Mouse (Mus musculus) liver, embryonic 12.5 days (tissue): ENCODE measurements around the gene Ctdsp2. TPM values are rescaled to one million over a fixed set of nuclear protein-coding genes. Genes with fewer than 3 reads are reported as not detected.
A peak's percentile ranks its signal among the peaks of the same experiment; 100 is the strongest.

ENCODE experiments used
- ATAC-seq: fragments of 200-750 bp; cut with Nextera tagmentation; 2 replicates; pipeline ENCODE4 v1.8.0; 2017; ENCODE audit warnings: moderate number of reproducible peaks, mild to moderate bottlenecking, moderate library complexity
- H3K27ac ChIP-seq: fragments of 300-500 bp; sonication (generic); 2 replicates; pipeline ENCODE4 v1.5.1; 2016; ENCODE audit warnings: mild to moderate bottlenecking
- H3K27me3 ChIP-seq: fragments of 300-500 bp; sonication (generic); replicated peaks from 2 replicates; pipeline ENCODE4 v1.6.1; 2016; ENCODE audit warnings: mild to moderate bottlenecking, moderate library complexity
- H3K36me3 ChIP-seq: fragments of 300-500 bp; sonication (generic); 2 replicates; pipeline ENCODE4 v1.6.1; 2016; ENCODE audit warnings: mild to moderate bottlenecking, moderate library complexity
- H3K4me1 ChIP-seq: fragments of 300-500 bp; sonication (generic); 2 replicates; pipeline ENCODE4 v1.6.1; 2016
- H3K4me2 ChIP-seq: fragments of 300-500 bp; sonication (generic); 2 replicates; pipeline ENCODE4 v1.6.1; 2016; ENCODE audit warnings: mild to moderate bottlenecking, moderate library complexity
- H3K4me3 ChIP-seq: fragments of 300-500 bp; sonication (generic); 2 replicates; pipeline ENCODE4 v1.5.1; 2016; ENCODE audit warnings: mild to moderate bottlenecking, moderate library complexity
- H3K9ac ChIP-seq: fragments of 300-500 bp; sonication (generic); 2 replicates; pipeline ENCODE4 v1.6.1; 2016; ENCODE audit warnings: mild to moderate bottlenecking, moderate library complexity
- H3K9me3 ChIP-seq: fragments of 300-500 bp; sonication (generic); replicated peaks from 2 replicates; pipeline ENCODE4 v1.6.1; 2016; ENCODE audit warnings: mild to moderate bottlenecking, moderate library complexity
- WGBS: fragments of 180-500 bp; shearing (Covaris S2); methylation state at CpG from one replicate; pipeline ENCODE4 v1.1.7; 2016; ENCODE audit not compliant: insufficient replicate concordance; 5-methylcytosine and 5-hydroxymethylcytosine counted together
- polyA plus RNA-seq: library from polyadenylated mRNA; unstranded; fragments of >200 nt; fragmentation: Nextera tagmentation; extraction: Ambion mirVana; gene quantifications from 2 replicates; pipeline ENCODE4 v1.2.1, GENCODE M21; 2016

Gene Ctdsp2
- 22.2 and 24.0 TPM in 2 replicates for polyA plus RNA-seq

DNA sequence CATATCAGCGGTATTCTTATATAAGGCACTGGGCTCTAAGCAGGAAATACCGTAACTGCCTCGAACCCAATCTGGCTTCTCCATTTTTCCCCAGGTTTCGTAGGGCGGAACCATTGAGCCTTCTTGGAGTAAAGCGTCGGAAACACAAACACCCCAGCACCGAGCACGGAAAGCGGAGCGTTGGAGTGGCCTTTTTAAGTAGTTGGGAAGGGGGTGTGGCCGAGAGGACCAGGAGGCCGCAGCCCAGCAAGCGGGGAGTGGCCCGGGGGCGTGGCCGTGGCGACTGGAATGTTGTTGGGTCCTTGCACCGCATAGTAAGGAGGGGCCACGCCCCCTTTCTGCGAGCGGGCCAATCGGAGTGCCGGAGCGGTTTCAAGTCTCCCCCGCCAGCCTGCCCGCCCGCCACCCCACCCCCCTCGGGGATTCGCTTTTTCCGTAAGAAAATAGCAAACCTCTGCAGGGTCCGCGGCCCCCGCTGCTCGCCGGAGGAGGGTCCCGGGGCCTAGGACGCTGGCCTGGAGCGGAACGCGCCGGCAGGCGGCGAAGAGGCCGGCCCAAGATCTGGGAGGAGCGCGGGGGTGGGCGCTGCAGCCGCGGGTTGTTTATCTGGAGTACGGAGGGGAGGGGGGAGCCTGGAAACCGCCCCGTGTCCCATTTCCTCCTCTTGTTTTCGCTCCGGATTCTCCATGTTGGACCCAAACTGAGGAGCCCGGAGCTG, at the start of gene Ctdsp2:
Gene Ctdsp2, plus strand, starts transcription at position 441 of the 718 bp plus-strand sequence.
- H3K27ac ChIP-seq: peak within 1 kb of the TSS; percentile 91
- peaks cover 46% of the 10 kb centered on the region for H3K4me1 ChIP-seq
- WGBS: under 1% methylated on average over 52 of the region's 56 CpGs
- ATAC-seq: peak; percentile 92
- peak within 1 kb of the TSS; percentile 97 for H3K4me2 ChIP-seq
- H3K27me3 ChIP-seq: peaks cover 16% of the 10 kb centered on the region
- peaks cover 6% of the 10 kb centered on the region; the same call in 1 of the 2 replicates for H3K36me3 ChIP-seq
- H3K4me3 ChIP-seq: peak within 1 kb of the TSS; percentile 99
- peak within 1 kb of the TSS; percentile 95 for H3K9ac ChIP-seq
- H3K9me3 ChIP-seq: no peaks in the 10 kb centered on the region

DNA sequence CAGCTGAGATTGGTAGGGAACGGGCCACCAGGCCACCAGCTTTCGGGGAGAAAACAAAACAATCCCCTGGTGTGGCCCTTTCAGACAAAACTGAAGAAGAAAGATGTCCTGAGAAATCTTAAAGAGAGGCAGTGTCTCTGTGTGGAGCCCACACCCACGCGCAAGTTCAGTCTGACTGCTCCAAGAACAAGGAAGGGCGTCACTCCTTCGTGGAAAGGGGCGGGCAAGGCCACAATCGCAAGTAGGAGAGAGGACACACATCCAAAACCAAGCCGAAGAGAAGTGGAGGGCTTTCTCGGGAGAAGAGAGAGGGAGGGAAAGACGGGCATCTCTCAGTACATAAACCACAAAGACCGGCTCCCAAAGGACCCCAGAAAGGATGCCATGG, 49.7 kb upstream of the Ctdsp2 start:
- no peaks in the 10 kb centered on the region for H3K9me3 ChIP-seq
- H3K36me3 ChIP-seq: no peaks in the 10 kb centered on the region
- H3K9ac ChIP-seq: no peak overlapping the region
- H3K4me3 ChIP-seq: peak overlapping the region; percentile 40
- no peak overlapping the region for H3K27ac ChIP-seq
- H3K4me1 ChIP-seq: peaks cover 10% of the 10 kb centered on the region
- H3K27me3 ChIP-seq: peaks cover 65% of the 10 kb centered on the region
- ATAC-seq: no peak
- 25% methylated on average over 12 of the region's 12 CpGs for WGBS
- H3K4me2 ChIP-seq: peak overlapping the region; percentile 60

- no peak for ATAC-seq
- H3K27ac ChIP-seq: 0 out of 2 replicates have a peak overlapping the region, but pooled peaks have one; percentile 5
- no peaks in the 10 kb centered on the region for H3K9me3 ChIP-seq
- H3K27me3 ChIP-seq: peaks cover 65% of the 10 kb centered on the region
- H3K4me3 ChIP-seq: no peak overlapping the region
- H3K4me1 ChIP-seq: peaks cover 10% of the 10 kb centered on the region
- no peak overlapping the region for H3K4me2 ChIP-seq
- H3K9ac ChIP-seq: no peak overlapping the region
- H3K36me3 ChIP-seq: no peaks in the 10 kb centered on the region
- 48% methylated on average over 3 of the region's 3 CpGs for WGBS
These were observed 49.0 kb upstream of the Ctdsp2 start for GRCm38 (mm10) chr10:126929543-126929942.

DNA sequence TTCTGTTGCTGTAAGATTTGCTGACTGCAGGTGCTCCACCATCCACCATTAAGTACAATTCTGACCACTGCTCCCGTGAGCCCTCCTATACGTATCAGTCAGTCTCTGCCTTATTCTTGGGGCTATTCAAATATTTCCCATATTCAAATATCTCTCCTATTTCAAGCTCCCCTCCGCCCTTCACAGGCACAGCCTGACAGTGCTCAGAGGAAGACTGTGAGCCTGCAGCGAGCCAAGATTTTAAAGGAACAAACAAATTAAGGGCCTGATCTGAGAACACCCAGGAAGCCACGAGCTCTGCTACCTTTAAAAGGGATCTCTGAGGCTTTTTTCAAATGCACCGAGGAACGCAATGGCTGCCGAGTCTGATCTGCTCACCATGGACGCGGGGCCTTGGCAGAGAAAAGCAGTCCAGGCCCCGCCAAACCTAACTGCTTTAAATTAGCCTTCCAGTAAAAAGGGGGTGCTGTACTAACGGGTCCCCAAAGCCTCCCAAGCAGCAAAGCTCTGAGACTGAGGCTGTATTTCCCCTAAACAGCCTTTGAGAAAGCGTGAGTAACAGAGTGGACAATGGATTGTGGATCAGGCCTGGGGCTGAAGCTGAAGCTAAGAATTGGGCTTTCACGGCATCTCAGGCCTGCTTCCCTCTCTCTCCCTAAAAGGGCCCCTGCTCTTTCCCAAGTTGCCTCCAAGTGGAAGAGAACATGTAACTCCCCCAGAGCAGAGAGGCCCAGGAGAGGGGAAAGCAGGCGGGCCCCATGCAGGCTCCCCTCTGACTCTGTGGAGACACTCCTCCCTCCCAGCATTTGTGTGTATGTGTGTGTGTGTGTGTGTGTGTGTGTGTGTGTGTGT, 48.0 kb upstream of the Ctdsp2 start:
- ATAC-seq: no peak
- Histone ChIP-seq H3K4me3 (no peak overlapping the region), H3K27me3 (peaks cover 60% of the 10 kb centered on the region), H3K9me3 (no peaks in the 10 kb centered on the region), H3K27ac (peak overlapping the region; percentile 69), H3K4me1 (peaks cover 13% of the 10 kb centered on the region), H3K4me2 (no peak overlapping the region), H3K36me3 (no peaks in the 10 kb centered on the region), H3K9ac (no peak overlapping the region)
- 55% methylated on average over 15 of the region's 15 CpGs for WGBS

GRCm38 (mm10) chr10:126931123-126931759, 47.3 kb upstream of the Ctdsp2 start:
- H3K4me2 ChIP-seq: no peak overlapping the region
- H3K4me3 ChIP-seq: no peak overlapping the region
- no peaks in the 10 kb centered on the region for H3K9me3 ChIP-seq
- H3K9ac ChIP-seq: no peak overlapping the region
- H3K4me1 ChIP-seq: peaks cover 15% of the 10 kb centered on the region
- H3K27me3 ChIP-seq: peaks cover 53% of the 10 kb centered on the region
- H3K36me3 ChIP-seq: no peaks in the 10 kb centered on the region
- peak overlapping the region; percentile 69 for H3K27ac ChIP-seq
- no peak for ATAC-seq
- WGBS: 63% methylated on average over 8 of the region's 8 CpGs

DNA sequence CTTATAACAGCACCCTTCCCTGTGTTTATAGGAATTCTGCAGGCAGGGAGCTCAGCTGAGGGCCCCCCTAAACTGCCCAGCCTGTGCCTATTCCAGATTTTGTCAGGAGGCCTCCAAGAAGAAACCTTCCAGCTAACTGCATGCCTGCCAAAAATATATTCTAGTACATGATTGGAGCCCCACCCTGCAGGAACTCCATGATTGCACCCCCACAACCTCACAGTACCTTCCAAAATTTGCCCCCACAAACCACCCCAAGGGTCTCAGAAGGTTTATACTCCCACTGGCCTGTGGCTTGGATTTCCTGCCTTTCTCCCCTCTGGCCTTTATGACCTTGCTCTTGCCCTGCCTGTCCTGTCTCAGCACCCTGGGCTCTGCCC, 46.8 kb upstream of the Ctdsp2 start:
- peak overlapping the region; percentile 69; the same call in 1 of the 2 replicates for H3K27ac ChIP-seq
- no peaks in the 10 kb centered on the region for H3K9me3 ChIP-seq
- no peak overlapping the region for H3K9ac ChIP-seq
- H3K4me3 ChIP-seq: no peak overlapping the region
- no peak overlapping the region for H3K4me2 ChIP-seq
- peaks cover 47% of the 10 kb centered on the region for H3K27me3 ChIP-seq
- peaks cover 14% of the 10 kb centered on the region for H3K4me1 ChIP-seq
- no peak for ATAC-seq
- no peaks in the 10 kb centered on the region for H3K36me3 ChIP-seq

- Histone ChIP-seq H3K4me3 (no peak overlapping the region), H3K4me2 (no peak overlapping the region), H3K27ac (no peak overlapping the region), H3K4me1 (peaks cover 5% of the 10 kb centered on the region), H3K9ac (no peak overlapping the region), H3K36me3 (no peaks in the 10 kb centered on the region), H3K9me3 (peaks cover 4% of the 10 kb centered on the region), H3K27me3 (peaks cover 19% of the 10 kb centered on the region)
- ATAC-seq: no peak
- WGBS: 79% methylated on average over 13 of the region's 13 CpGs
These were observed 44.0 kb upstream of the Ctdsp2 start for GRCm38 (mm10) chr10:126934561-126934960.

DNA sequence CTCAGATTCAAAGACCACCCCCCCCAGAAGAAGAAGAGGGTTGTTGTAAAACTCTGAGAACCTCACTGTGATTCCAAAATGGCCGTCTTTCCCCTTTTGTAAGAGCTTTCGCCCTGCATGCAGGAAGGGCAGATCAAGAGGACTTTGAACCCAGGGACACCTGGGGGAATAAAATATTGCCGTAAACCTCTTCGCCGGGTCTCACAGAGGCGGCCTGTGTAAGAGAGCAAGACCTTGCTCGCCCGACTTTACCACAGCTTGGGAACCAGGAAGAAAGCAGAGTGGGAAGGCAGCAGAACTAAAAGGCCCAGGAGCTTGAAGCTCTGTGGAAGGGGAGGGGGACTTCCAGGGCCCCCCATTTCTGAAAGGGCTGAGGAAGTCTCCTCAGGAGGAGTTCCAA, 43.4 kb upstream of the Ctdsp2 start:
- peaks cover 4% of the 10 kb centered on the region for H3K9me3 ChIP-seq
- no peak overlapping the region for H3K27ac ChIP-seq
- 78% methylated on average over 8 of the region's 8 CpGs for WGBS
- no peak overlapping the region for H3K4me3 ChIP-seq
- peaks cover 14% of the 10 kb centered on the region for H3K27me3 ChIP-seq
- ATAC-seq: no peak
- peaks cover 5% of the 10 kb centered on the region for H3K4me1 ChIP-seq
- no peaks in the 10 kb centered on the region for H3K36me3 ChIP-seq
- no peak overlapping the region for H3K9ac ChIP-seq
- H3K4me2 ChIP-seq: no peak overlapping the region

DNA sequence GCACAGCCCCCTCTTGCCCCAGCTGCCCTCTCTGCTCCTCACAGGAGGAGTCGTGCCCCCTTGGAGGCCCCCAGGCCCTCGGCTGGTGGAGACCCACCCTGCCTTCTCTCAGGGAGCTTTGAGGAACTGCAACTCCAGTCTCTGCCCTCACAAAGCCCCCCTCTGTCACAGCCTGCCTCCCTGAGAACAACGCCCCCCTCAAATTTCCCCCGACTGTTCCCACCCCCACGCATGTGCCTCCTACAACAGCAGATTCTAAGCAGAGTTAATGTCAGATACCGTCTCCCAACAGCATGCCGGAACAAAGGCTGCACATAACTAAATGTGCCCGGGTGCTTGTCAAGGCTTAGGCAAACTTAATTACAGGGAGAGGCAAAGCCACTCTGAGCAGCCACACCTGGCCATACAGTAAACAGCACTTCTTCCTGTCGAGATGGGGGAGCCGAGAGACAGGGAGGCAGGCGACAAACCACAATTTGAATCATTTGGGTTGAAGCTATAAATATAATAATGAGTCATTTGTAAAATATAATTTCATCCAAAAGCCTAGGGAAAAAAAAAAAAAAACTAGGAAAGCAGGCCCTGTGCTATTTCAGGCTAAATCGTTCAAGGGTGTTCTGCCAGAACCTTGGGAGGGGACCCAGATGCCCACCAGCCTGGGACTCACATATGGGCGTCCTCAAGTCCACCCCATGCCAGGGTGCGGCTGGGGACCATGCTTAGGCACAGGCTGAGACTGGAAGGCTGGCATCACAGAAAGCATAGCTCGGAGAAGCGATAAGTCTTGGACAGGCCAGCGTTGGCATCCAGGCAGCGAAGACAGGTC, 42.7 kb upstream of the Ctdsp2 start:
- Histone ChIP-seq H3K4me2 (no peak overlapping the region), H3K9me3 (peaks cover 4% of the 10 kb centered on the region), H3K4me3 (no peak overlapping the region), H3K9ac (no peak overlapping the region), H3K27ac (no peak overlapping the region), H3K27me3 (0 out of 2 replicates have a peak, but pooled peaks cover 7% of the 10 kb centered on the region), H3K4me1 (peaks cover 5% of the 10 kb centered on the region), H3K36me3 (no peaks in the 10 kb centered on the region)
- WGBS: 61% methylated on average over 18 of the region's 18 CpGs
- ATAC-seq: no peak

DNA sequence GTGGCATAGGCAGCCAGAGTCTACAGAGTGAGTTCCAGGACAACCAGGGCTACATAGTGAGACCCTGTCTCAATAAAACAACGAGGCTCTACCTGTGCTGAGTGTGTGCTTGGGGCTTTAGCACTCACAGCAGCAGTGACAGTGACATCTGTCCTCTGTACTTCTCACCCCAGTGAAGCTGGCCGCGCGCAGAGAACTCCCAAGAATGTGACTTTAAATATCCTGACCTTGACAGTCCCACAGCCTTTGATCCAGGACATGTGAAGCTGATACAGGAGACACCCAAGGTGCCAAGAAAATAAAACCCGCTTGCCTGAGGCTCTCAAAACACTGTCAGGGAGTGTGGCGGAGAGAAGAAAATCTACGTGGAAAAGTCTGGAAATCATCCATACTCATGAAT, 37.6 kb upstream of the Ctdsp2 start:
- no peak for ATAC-seq
- 69% methylated on average over 7 of the region's 7 CpGs for WGBS
- H3K9ac ChIP-seq: no peak overlapping the region
- H3K4me3 ChIP-seq: no peak overlapping the region
- H3K4me1 ChIP-seq: no peaks in the 10 kb centered on the region
- H3K4me2 ChIP-seq: no peak overlapping the region
- no peak overlapping the region for H3K27ac ChIP-seq
- H3K27me3 ChIP-seq: no peaks in the 10 kb centered on the region
- H3K36me3 ChIP-seq: no peaks in the 10 kb centered on the region
- H3K9me3 ChIP-seq: peaks cover 4% of the 10 kb centered on the region

DNA sequence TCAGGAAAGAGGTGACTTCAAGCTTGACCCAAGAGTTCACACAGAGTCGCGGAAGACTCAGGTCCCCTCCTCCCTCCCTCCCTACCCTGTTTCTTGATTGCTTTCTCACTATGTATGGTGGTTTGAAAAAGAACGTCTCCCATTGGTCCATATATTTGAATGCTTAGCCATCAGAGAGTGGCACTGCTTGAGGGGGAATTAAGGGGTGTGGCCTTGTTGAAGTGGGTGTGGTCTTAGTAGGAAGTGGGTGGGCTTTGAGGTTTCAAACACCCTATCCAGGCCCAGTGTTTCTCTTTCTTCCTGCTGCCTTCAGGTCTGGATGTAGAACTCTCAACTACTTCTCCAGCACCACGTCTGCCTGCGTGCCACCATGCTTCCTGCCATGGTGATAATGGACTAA, 33.0 kb upstream of the Ctdsp2 start:
- Histone ChIP-seq H3K36me3 (no peaks in the 10 kb centered on the region), H3K27me3 (no peaks in the 10 kb centered on the region; the same call in 1 of the 2 replicates), H3K4me1 (peaks cover 15% of the 10 kb centered on the region), H3K9ac (no peak overlapping the region), H3K4me3 (no peak overlapping the region), H3K9me3 (no peaks in the 10 kb centered on the region), H3K4me2 (no peak overlapping the region), H3K27ac (no peak overlapping the region)
- ATAC-seq: no peak
- 69% methylated on average over 5 of the region's 5 CpGs for WGBS
